Mouse (Mus musculus) T-cell, adult 66 days (primary cell): ENCODE results near the gene Nmrk2. TPM values are rescaled to one million over a fixed set of nuclear protein-coding genes. Genes with fewer than 3 reads are reported as not detected.

Experiments
- total RNA-seq, 2 experiments: library from RNA; stranded (reverse); gene quantifications; 3 replicates in 1 of 2; 4 replicates in 1 of 2; pipeline ENCODE4 v1.2.4; 2023

Nmrk2 gene
- total RNA-seq: not detected

DNA sequence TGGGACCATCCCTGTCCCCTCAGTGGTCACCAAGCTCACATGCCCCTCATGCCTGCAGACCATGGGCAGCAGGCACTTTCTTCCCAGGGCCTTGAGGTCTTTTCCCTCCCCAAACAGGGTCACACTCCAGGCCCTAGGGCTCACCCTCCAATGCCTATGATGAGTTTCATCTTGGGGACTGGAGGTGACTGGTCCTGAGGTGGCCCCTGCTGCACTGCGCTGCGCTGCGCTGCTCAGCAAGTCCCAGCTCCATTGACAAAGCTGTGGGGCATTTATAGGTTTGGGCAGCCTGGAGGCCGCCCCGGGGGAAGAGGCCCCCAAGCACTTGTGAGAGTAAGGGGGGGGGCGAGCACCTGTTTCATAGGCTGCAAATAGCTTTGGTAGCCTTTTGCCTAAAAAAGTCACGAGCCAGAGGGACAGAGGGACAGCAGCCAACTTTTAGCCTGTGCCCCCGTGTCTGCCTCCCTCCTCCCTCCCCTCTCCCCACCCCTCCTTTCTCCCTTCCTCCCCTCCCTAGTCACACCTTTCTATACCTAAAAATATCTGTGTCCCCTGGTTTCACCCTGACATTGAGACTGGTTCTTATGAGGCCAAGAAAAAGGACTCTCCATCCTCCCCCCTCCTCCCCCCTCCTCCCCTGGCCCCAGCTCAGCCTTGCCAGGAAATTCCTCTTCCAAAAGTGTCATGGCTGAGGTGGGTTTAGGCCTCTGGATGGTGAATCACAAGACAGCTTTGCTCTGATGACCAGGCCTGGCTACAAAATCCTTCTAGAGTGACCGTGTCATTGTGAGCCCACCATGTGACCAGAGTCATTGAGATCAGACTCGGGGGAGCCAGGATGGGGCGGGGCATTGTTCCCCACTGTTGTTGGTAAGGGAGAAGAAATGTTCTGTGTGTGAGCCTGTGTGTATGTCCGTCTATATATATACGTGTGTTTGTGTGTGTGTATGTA is at the start of gene Nmrk2:
Nmrk2 (minus strand) TSS at position 245 of the 952 bp plus-strand sequence.

DNA sequence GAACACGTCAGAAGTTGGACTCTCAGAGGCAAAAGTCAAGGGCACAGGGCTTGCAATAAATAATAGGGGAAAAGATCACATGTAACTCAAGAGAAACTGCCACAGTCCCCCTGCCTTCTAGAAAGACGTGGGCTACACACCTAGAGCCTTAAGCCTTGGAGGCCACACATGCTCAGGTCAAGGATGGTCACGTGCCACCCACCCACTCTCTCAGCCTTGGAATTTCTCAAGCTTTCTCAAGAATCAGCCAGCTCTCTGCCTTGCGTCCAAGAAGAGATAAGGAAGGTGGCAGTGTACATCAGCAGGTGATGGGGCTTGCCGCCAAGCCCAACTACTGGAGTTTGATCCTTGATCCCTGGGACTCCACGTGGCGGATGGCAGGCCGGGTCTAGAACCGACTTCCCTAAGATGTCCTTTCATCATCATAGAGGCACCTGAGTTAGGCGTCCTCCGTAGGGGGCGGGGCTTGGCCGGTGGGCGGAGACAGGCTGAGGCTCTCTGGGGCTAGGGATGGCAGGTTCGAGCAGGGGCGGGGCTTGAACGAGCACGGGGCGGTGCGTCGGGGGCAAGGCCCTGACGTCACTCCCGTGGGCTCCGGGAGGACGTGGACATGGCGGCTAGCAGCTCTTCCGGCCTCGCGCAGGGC is 30.9 kb upstream of the Nmrk2 start, which contains the start of gene Zfr2:
Zfr2 (plus strand) TSS at position 576 of the 646 bp plus-strand sequence.

DNA sequence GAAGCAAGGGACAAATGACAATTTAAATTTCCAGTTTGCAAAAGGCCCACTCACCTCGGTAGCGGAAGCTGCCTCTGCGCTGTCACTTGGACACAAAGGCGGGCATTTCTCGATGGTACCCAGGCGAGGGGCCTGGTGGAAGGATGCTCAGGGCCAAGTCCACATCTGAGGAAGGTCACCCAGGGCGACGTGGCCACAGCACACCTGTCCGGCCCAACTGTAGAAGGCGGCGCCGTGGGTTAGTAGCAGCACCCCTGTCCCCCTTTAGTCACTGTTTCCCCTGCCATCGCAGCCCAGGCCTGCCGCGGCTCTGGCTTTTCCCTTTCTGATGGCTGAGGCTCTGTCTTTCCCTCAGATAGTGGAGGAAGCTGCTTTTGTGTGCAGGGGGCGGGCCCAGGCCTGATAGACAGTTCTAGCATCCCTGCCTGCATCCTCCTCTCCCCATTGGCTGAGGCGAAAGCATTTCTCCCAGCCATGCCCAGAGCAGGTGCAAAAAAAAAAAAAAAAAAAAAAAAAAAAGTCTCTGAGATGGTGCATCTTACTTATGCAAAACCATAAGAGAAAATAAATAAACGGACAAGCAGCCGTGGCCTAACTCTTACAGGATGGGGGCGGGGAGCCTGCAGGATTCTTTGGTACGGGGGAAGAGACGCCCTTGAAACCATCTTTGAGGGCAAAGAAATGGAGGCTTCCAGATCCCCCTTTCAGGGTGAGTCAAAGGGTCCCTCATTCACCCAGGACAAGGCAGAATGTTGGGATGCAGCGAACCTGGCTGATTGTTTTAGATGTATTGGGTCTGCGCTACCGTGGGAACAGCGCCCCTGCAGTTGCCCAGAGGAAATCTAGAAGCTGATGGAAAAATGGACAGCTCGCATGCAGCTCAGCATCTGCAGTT is 28.8 kb upstream of the Nmrk2 start, which contains the start of gene Atcay:
Atcay (minus strand) TSS at position 396 of the 895 bp plus-strand sequence.

DNA sequence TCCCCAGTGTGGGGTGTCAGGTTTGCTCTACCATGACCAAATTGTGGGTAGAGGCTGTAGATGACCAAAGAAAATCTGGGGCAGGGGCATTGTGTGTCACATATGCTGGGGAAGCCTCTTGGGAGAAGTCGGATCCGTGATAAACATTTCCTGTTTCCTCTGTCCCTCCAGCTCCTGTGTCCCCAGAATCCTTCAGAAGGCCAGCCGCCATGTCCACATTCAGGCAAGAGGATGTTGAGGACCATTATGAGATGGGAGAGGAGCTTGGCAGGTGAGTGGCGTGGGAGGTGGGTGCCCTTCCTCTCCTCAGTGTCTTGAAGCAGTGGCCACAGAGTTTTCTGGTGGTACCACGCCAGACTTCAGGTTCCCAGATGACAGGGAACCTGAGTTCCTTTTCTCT is 18.0 kb downstream of the Nmrk2 start, which contains the start of gene 4930442H23Rik:
4930442H23Rik (minus strand) TSS at position 45 of the 400 bp plus-strand sequence.

DNA sequence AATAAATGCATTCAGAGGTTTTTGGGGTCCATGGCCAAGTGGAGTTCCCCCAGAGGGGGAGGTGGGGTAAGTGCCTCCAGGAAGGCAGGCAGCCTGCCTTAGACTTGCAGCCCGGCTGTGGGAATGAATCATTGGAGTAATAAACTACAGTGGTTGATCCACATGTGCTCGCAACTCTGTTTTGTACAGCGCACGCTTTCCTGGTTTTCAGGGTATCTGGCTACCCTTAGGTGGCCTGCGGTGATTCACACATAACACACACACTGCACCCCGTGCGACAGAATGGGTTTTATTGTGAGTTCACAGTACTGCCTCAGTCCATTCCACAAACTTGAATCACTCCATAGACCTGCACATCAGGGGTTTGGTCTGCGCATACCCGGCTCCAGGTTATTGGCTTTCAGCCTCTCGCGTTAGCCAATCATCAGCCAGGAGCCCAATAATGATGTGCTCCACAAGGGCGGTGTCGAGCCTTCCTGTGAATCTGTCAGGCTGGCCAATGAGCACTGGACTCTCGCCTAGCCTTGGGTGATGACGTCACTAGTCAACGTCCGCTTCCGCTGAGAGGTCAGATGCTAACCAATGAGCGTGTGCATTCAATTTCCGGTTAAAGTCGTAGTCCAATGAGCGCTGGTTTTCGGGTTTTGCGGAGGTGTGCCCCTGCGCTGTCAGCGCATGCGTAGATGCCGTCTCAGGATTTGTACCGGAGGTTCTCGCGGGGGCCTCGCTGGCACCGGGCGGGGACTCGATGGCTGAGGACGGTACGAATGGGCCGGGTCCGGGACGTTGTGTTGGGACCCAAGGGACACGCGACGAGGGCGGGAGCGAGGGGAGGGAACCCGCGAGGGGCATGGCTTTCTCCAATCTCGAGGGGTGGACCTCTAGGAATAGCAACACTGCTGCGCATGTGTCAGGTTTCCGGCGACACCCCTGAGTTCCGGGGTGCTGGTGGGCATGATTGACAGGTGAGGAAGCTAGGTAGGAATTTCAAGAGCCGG is 19.2 kb downstream of the Nmrk2 start, which contains the start of gene Dapk3:
Dapk3 (plus strand) TSS at position 670 of the 998 bp plus-strand sequence.

DNA sequence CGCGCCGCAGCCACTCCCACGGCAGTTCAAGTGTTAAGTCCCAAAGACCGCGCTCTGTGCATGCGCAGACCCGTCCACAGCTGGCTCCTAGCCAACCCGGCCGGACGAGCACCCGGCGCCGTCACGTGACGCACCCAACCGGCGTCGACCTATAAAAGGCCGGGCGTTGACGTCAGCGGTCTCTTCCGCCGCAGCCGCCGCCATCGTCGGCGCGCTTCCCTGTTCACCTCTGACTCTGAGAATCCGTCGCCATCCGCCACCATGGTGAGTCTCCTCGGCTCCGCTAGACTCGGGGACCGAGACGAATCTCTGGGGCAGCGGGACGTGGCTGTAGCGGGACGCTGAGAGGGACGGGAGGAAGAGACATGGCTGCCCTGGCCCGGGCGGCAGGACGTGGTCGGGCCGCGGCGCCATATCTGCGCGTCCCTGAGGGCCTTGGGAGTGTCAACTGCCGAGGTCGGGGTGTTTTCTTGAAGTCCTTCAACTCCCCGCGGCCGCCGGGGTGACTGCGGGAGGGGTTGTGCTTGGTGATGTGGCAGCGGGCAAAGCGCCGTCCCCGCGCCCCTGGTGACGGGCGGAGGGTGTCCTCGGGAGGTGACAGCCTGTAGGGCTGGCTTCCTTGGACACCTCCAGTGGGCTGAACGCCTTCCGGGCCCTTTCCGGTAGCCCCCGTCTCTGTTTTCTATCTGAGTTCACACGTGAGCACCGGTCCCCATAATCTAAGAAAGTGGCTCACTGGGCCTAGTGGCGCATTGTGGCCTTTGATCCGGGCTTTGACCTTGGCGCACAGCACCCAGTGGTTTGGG is 25.2 kb downstream of the Nmrk2 start, which contains the start of gene Eef2:
Eef2 (plus strand) TSS at position 166 of the 806 bp plus-strand sequence.

DNA sequence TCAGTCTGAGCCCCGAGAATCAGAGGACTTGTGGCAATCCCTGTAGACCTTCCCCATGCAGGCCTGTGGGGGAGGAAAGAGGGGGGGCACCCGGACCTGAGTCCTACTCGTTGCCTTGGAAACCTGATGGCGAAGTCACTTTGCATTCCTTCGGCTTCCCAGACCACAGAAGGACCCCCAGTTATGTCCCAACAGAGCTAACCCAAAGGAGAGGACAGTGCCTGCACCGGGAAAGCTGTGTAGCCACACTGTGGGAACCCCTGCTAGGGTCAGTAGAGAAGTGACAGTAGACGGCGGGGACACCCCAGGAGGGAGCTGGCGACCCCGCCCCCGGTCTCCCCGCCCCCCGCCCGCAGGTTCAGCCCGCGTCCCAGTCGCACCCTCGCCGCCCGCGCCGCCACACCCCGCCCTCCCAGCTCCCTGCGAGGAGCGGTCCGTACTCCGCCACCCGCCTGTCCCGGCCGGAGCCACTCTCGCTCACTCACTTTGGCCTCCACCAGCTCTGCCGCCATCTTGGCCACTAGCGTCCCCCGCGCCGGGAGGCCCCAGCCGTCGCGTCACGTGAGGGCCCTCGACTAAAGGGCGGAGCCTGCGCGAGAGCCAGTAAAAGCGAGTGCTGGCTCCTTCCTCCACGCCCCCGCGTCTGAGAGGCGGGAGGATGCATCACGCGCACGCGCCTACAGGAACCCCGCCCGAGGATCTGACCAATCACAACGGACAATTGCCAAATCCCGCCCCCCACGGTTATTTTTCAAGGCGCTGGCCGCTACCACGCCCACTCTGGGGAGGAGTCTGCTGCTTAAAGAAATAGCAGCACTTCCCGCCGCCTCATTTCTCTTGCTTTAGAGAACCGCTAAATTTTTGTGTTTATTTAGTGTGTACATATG is 34.4 kb downstream of the Nmrk2 start, which contains the start of gene Pias4:
Pias4 (minus strand) TSS at position 724 of the 887 bp plus-strand sequence.

Other genes with a start within 250 kb of the Nmrk2 start
- not detected for gene Gng7, start 187.1 kb downstream of the Nmrk2 start, total RNA-seq
- gene Diras1, start 176.4 kb downstream of the Nmrk2 start, total RNA-seq: not detected
- 10 to 100 TPM; 18.7 to 21.2 TPM for gene Slc39a3, start 164.6 kb downstream of the Nmrk2 start, total RNA-seq
- gene Sgta, start 141.9 kb downstream of the Nmrk2 start, total RNA-seq: 10 to 100 TPM; 47.1 to 52.0 TPM
- gene Thop1, start 132.0 kb downstream of the Nmrk2 start, total RNA-seq: 10 to 100 TPM in 1 of 2 experiments, 1 to 10 TPM in 1; 9.4 to 11.5 TPM
- gene Creb3l3, start 103.2 kb downstream of the Nmrk2 start, total RNA-seq: not detected
- gene Map2k2, start 96.1 kb downstream of the Nmrk2 start, total RNA-seq: 100 to 1,000 TPM; 134 to 145 TPM
- gene Zbtb7a, start 66.8 kb downstream of the Nmrk2 start, total RNA-seq: 10 to 100 TPM; 75.0 to 78.0 TPM
- gene Pias4, start 34.1 kb downstream of the Nmrk2 start, total RNA-seq: 10 to 100 TPM; 37.2 to 43.2 TPM
- gene Eef2, start 25.4 kb downstream of the Nmrk2 start, total RNA-seq: 1,000 to 10,000 TPM; 2,301 to 2,484 TPM
- 10 to 100 TPM; 62.4 to 62.6 TPM for gene Dapk3, start 19.0 kb downstream of the Nmrk2 start, total RNA-seq
- gene 4930442H23Rik, start 18.2 kb downstream of the Nmrk2 start, total RNA-seq: not detected
- gene Atcay, start 28.8 kb upstream of the Nmrk2 start, total RNA-seq: 1 to 10 TPM; 1.4 to 2.7 TPM
- 1 to 10 TPM; 5.2 to 5.5 TPM for gene Zfr2, start 31.1 kb upstream of the Nmrk2 start, total RNA-seq
- 10 to 100 TPM; 16.0 to 20.8 TPM for gene Matk, start 50.9 kb upstream of the Nmrk2 start, total RNA-seq
- gene Mrpl54, start 64.9 kb upstream of the Nmrk2 start, total RNA-seq: 10 to 100 TPM; 78.6 to 84.0 TPM
- gene Apba3, start 64.9 kb upstream of the Nmrk2 start, total RNA-seq: 10 to 100 TPM; 28.8 to 36.2 TPM
- 1 to 10 TPM; 4.2 to 5.8 TPM for gene Tjp3, start 89.5 kb upstream of the Nmrk2 start, total RNA-seq
- 100 to 1,000 TPM; 104 to 118 TPM for gene Pip5k1c, start 90.9 kb upstream of the Nmrk2 start, total RNA-seq
- 10 to 100 TPM; 48.1 to 49.9 TPM for gene Cactin, start 119.1 kb upstream of the Nmrk2 start, total RNA-seq
- 10 to 100 TPM; 30.0 to 30.7 TPM for gene Tbxa2r, start 126.7 kb upstream of the Nmrk2 start, total RNA-seq
- gene Gipc3, start 141.2 kb upstream of the Nmrk2 start, total RNA-seq: not detected
- gene Hmg20b, start 148.4 kb upstream of the Nmrk2 start, total RNA-seq: 10 to 100 TPM; 33.7 to 41.3 TPM
- 10 to 100 TPM in 1 of 2 experiments, 1 to 10 TPM in 1; 5.9 to 10.6 TPM for gene Mfsd12, start 155.4 kb upstream of the Nmrk2 start, total RNA-seq
- gene 4930404N11Rik, start 163.8 kb upstream of the Nmrk2 start, total RNA-seq: 10 to 100 TPM in 1 of 2 experiments, 1 to 10 TPM in 1; 8.0 to 10.6 TPM
- gene Fzr1, start 176.5 kb upstream of the Nmrk2 start, total RNA-seq: 10 to 100 TPM; 32.5 to 38.5 TPM
- gene Dohh, start 182.4 kb upstream of the Nmrk2 start, total RNA-seq: 10 to 100 TPM; 38.0 to 44.2 TPM
- 1 to 10 TPM; 3.3 to 5.8 TPM for gene Gm48551, start 182.4 kb upstream of the Nmrk2 start, total RNA-seq
- 1 to 10 TPM; 6.1 to 6.4 TPM for gene Gm48552, start 187.0 kb upstream of the Nmrk2 start, total RNA-seq
- gene Smim24, start 191.0 kb upstream of the Nmrk2 start, total RNA-seq: 1 to 10 TPM; 3.6 to 6.8 TPM